Mouse (Mus musculus): ENCODE results near the gene Gsta3. TPM values are rescaled to one million over a fixed set of nuclear protein-coding genes. Genes with fewer than 3 reads are reported as not detected.

Gsta3 gene
- polyA plus RNA-seq, 1 experiment from 2014 or later: 24.0 TPM

GRCm38 (mm10) chr1:21314336-21314735 lies 73.9 kb downstream of the Gsta3 start:
- 77% methylated on average over 2 of the region's 2 CpGs for WGBS (ENCODE audit: insufficient replicate concordance)
- ATAC-seq (ENCODE audit: low read depth): no peak

More at GRCm38 (mm10) chr1:21314336-21314735, 73.9 kb downstream of the Gsta3 start:
- Histone ChIP-seq H3K4me3 (replicated peaks) (no peak overlapping the region), H3K9me3 (replicated peaks) (no peaks in the 10 kb centered on the region), H3K4me1 (replicated peaks) (peaks cover 5% of the 10 kb centered on the region), H3K27ac (no peak overlapping the region), H3K36me3 (no peaks in the 10 kb centered on the region), H3K9ac (no peak overlapping the region), H3K4me2 (no peak overlapping the region), H3K27me3 (no peaks in the 10 kb centered on the region)
- DNase-seq: no peak

Other genes starting within 250 kb of the Gsta3 start
- 1.2 and 1.3 TPM in 2 replicates for gene Tram2, start 161.4 kb upstream of the Gsta3 start, polyA plus RNA-seq (2015; fragmentation: Nextera tagmentation; extraction: Ambion mirVana)
- 3.7 and 4.9 TPM in 2 replicates for gene Tmem14a, start 22.0 kb upstream of the Gsta3 start, polyA plus RNA-seq (2015; fragmentation: Nextera tagmentation; extraction: Ambion mirVana)
- not detected in 2 replicates for gene Khdc1a, start 109.1 kb downstream of the Gsta3 start, polyA plus RNA-seq (2015; fragmentation: Nextera tagmentation; extraction: Ambion mirVana)
- not detected in 2 replicates for gene Khdc1c, start 127.7 kb downstream of the Gsta3 start, polyA plus RNA-seq (2015; fragmentation: Nextera tagmentation; extraction: Ambion mirVana)
- gene Khdc1b, start 143.0 kb downstream of the Gsta3 start, polyA plus RNA-seq (2015; fragmentation: Nextera tagmentation; extraction: Ambion mirVana): not detected in 2 replicates